Mouse (Mus musculus) liver, embryonic 14.5 days (tissue): ENCODE data around the gene Kirrel2.

Source experiments
- CTCF ChIP-seq: IDR thresholded peaks from 2 replicates; pipeline ENCODE4 v1.5.1; 2016; ENCODE audit warnings: antibody characterized with exemption, low read depth, control low read depth
- EP300 ChIP-seq: IDR thresholded peaks from 2 replicates; pipeline ENCODE4 v1.6.1; 2016; ENCODE audit warnings: antibody characterized with exemption, low read depth

DNA sequence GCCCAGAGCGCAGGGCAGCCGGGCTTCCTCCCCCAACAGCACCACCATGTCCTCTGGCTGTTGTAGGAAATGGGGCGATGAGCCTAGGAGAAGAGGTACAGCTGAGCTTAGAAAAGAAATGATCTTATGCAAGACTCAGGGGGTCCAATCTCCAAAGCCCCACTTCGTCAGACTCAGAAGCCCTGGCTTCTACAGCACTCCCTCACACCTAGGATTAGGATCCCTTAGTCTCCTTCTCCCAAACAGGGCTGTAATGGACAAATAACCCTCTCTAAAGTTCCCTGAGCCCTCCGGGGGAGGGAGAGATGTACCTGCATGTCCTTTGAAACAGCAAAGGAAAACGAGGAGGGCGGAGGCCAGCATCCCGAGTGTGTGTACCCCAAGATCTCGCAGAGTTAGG, 1.0 kb downstream of the Kirrel2 start:
- no peak for TF ChIP-seq CTCF
- no peak for TF ChIP-seq EP300
